Mouse (Mus musculus) cerebellum, adult 8-10 months (tissue): ENCODE data around the gene Olfr601.
"Not testable (repeated sequence)": the region's sequence is repeated elsewhere in the genome, so short reads cannot be mapped to it uniquely, and the experiment has no call there.

ENCODE experiments used
- DNase-seq: peaks from one replicate; pipeline ENCODE4 v3.0.0; 2022

Gene Olfr601

GRCm38 (mm10) chr7:103362555-103362954 is at the start of gene Olfr601:
Gene Olfr601, minus strand, starts transcription at chr7:103362655.
- DNase-seq = no peak

DNA sequence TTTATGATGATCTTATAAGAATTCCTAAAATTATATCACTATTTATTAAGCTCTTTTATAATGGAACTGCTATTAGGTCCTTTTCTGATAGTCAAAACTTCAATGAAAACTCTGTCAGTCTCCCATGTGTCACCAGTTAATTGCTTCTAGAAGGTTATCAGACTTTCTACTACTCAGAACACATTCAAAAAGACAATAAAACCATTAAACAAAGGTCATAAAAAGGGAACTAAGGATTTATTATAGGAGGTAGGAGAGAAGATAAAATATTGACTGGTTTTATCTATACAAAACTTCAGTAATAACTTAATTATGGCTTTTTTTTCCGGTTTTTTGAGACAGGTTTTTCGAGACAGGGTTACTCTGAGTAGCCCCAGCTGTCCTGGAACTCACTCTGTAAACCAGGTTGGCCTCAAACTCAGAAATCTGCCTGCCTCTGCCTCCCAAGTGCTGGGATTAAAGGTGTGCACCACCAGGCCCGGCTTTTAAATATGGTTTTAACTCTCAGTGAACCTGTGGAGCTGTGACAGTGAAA is 44.1 kb upstream of the Olfr601 start:
- DNase-seq = not testable (repeated sequence)

DNA sequence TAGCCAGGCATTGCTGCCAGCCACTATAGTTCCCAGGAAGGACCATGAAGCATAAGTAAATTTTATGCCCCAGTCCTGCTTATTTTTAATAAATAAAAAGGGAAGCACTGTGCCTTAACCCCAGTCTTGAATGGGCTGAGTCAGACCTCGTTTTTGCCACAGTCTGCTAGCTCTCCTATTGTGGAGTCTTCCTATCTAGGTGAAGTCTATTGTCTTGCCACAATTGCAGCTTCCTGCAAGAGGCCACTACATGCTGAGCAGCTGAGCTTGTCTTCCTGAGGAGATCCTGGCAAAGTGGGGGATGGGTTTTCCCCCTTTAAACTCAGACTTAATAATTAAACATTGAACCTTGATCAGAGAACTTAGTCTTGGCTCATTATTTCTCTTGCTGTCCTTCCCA is 36.5 kb upstream of the Olfr601 start:
- no peak for DNase-seq

GRCm38 (mm10) chr7:103397758-103398157 is 35.3 kb upstream of the Olfr601 start:
- DNase-seq = no peak

- DNase-seq = no peak
Measured at GRCm38 (mm10) chr7:103386077-103386476, 23.6 kb upstream of the Olfr601 start, which contains the start of gene Olfr603. Gene Olfr603, minus strand, starts transcription at chr7:103386177.

GRCm38 (mm10) chr7:103349569-103349968 is 12.9 kb downstream of the Olfr601 start, which contains the start of gene Olfr600:
Gene Olfr600, minus strand, starts transcription at chr7:103349669.
- no peak for DNase-seq

DNA sequence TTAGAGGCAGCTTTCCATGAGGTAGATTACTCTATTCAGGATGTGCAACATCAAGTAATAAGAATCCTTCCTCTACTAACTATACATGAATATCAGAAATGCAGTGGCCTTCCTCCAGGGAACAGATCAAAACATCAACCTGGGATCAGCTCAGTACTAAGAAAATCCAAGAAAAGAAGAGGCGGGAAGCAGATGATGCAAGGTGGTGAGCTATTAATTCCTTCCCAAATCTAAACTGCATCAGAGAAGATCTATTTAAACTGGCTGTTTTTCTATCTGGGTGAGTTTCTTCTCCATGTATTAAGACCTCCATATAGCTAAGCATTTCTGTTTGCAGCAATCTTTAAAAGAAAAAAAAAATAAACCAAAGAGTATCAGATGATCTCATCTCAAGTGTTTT is 26.8 kb downstream of the Olfr601 start, which contains the start of gene Olfr599:
Olfr599 (plus strand) TSS at position 301 of the 400 bp plus-strand sequence.
- DNase-seq = no peak

- no peak for DNase-seq
Measured at GRCm38 (mm10) chr7:103323268-103323667, 39.2 kb downstream of the Olfr601 start, which contains the start of gene Olfr598. Gene Olfr598, plus strand, starts transcription at chr7:103323568.

GRCm38 (mm10) chr7:103316015-103316414 is 46.4 kb downstream of the Olfr601 start, which contains the start of gene Olfr597:
Gene Olfr597, plus strand, starts transcription at chr7:103316315.
- not testable (repeated sequence) for DNase-seq
